Mouse (Mus musculus) testis, adult 2 months (tissue): ENCODE measurements around the gene Nt5c. TPM values are rescaled to one million over a fixed set of nuclear protein-coding genes. Genes with fewer than 3 reads are reported as not detected.

Source experiments
- H3K27ac ChIP-seq: fragments of 200-500 bp; 2 replicates; pipeline ENCODE4 v1.5.1; 2012; ENCODE audit warnings: low read depth, low read length; ENCODE audit not compliant: control insufficient read depth, insufficient read depth
- H3K27me3 ChIP-seq: fragments of 200-500 bp; 2 replicates; pipeline ENCODE4 v1.6.1; 2012; ENCODE audit warnings: mild to moderate bottlenecking, low read length, moderate library complexity; ENCODE audit not compliant: control insufficient read depth, insufficient read depth
- H3K36me3 ChIP-seq: fragments of 200-500 bp; 2 replicates; pipeline ENCODE4 v1.6.1; 2012; ENCODE audit warnings: mild to moderate bottlenecking, low read length; ENCODE audit not compliant: control insufficient read depth, insufficient read depth
- H3K4me1 ChIP-seq: fragments of 200-500 bp; 2 replicates; pipeline ENCODE4 v1.6.1; 2012; ENCODE audit warnings: low read length; ENCODE audit not compliant: control insufficient read depth, insufficient read depth
- H3K4me3 ChIP-seq: fragments of 200-500 bp; 2 replicates; pipeline ENCODE4 v1.5.1; 2012; ENCODE audit warnings: low read depth, mild to moderate bottlenecking, low read length, moderate library complexity, mixed read lengths; ENCODE audit not compliant: control insufficient read depth
- CTCF ChIP-seq: fragments of 200-500 bp; IDR thresholded peaks from 2 replicates; pipeline ENCODE4 v1.5.1; 2012; ENCODE audit warnings: low read depth, mild to moderate bottlenecking, inconsistent platforms, low read length, moderate library complexity; ENCODE audit not compliant: control insufficient read depth, insufficient read depth, insufficient replicate concordance
- POLR2A ChIP-seq: fragments of 200-500 bp; IDR thresholded peaks from 2 replicates; pipeline ENCODE4 v1.6.1; 2012; ENCODE audit warnings: low read depth, mild to moderate bottlenecking, inconsistent platforms, low read length, moderate library complexity; ENCODE audit not compliant: control insufficient read depth
- polyA plus RNA-seq: library from polyadenylated mRNA; depleted of rRNA; stranded (reverse); fragments of >200 nt; gene quantifications from 2 replicates; pipeline ENCODE4 v1.2.3, GENCODE M21; 2012; rRNA removed

Gene Nt5c
- polyA plus RNA-seq, 1 experiment, result 34.0 TPM

DNA sequence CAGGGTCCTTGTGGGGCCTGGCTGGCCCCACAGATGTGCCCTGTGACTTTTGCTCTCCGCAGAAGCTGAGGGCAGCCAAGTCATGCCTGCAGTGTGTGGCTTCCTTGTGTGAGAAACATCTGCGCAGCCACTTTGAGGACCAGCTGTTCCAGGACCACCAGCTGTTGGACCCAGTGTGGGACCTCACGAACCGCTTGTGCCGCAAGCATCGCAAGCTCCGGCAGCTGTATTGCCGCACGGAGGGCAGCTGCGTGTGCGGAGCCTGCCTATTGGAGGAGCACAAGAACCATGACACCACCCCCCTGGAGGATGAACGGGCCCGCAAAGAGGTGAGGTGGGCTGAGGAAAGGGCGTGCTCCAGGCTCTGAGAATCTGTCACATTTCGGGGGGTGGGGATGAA is 50.2 kb downstream of the Nt5c start:
- H3K4me1 ChIP-seq, result peaks cover 8% of the 10 kb centered on the region
- peak overlapping the region; percentile 51 for H3K27ac ChIP-seq
- peak overlapping the region; percentile 88 for H3K4me3 ChIP-seq
- no peaks in the 10 kb centered on the region for H3K27me3 ChIP-seq
- H3K36me3 ChIP-seq, result no peaks in the 10 kb centered on the region
- TF ChIP-seq CTCF, result no peak
- TF ChIP-seq POLR2A, result 0 out of 2 replicates have a peak, but pooled peaks have one; percentile 39

Other genes with a start within 250 kb of the Nt5c start
- 1.2 and 1.5 TPM in 2 replicates for gene Grin2c, start 224.6 kb downstream of the Nt5c start, polyA plus RNA-seq
- 28.0 and 30.7 TPM in 2 replicates for gene Fdxr, start 214.8 kb downstream of the Nt5c start, polyA plus RNA-seq
- 6.4 and 7.0 TPM in 2 replicates for gene Fads6, start 194.2 kb downstream of the Nt5c start, polyA plus RNA-seq
- 8.5 and 8.9 TPM in 2 replicates for gene Otop2, start 184.7 kb downstream of the Nt5c start, polyA plus RNA-seq
- 3.7 and 4.1 TPM in 2 replicates for gene Ush1g, start 169.8 kb downstream of the Nt5c start, polyA plus RNA-seq
- gene Otop3, start 157.1 kb downstream of the Nt5c start, polyA plus RNA-seq, result 0.17 and 0.40 TPM in 2 replicates
- gene Hid1, start 124.1 kb downstream of the Nt5c start, polyA plus RNA-seq, result 1.2 and 1.7 TPM in 2 replicates
- 5.2 TPM in 2 replicates for gene Cdr2l, start 109.9 kb downstream of the Nt5c start, polyA plus RNA-seq
- gene Mrpl58, start 88.1 kb downstream of the Nt5c start, polyA plus RNA-seq, result 13.9 and 18.0 TPM in 2 replicates
- gene Atp5h, start 71.9 kb downstream of the Nt5c start, polyA plus RNA-seq, result 145 and 166 TPM in 2 replicates
- gene Kctd2, start 71.7 kb downstream of the Nt5c start, polyA plus RNA-seq, result 11.8 and 13.6 TPM in 2 replicates
- gene Trim80, start 51.3 kb downstream of the Nt5c start, polyA plus RNA-seq, result 307 and 344 TPM in 2 replicates
- 0.72 and 0.78 TPM in 2 replicates for gene Slc16a5, start 29.4 kb downstream of the Nt5c start, polyA plus RNA-seq
- 3.3 and 3.8 TPM in 2 replicates for gene Armc7, start 16.2 kb downstream of the Nt5c start, polyA plus RNA-seq
- 548 and 576 TPM in 2 replicates for gene Jpt1, start 22.5 kb upstream of the Nt5c start, polyA plus RNA-seq
- gene Sumo2, start 44.4 kb upstream of the Nt5c start, polyA plus RNA-seq, result 50.6 and 72.2 TPM in 2 replicates
- gene Nup85, start 72.6 kb upstream of the Nt5c start, polyA plus RNA-seq, result 36.3 and 42.6 TPM in 2 replicates
- 9.3 and 10.9 TPM in 2 replicates for gene Mrps7, start 112.1 kb upstream of the Nt5c start, polyA plus RNA-seq
- 19.8 and 21.1 TPM in 2 replicates for gene Gga3, start 112.2 kb upstream of the Nt5c start, polyA plus RNA-seq
- gene Mif4gd, start 121.1 kb upstream of the Nt5c start, polyA plus RNA-seq, result 383 and 445 TPM in 2 replicates
- 33.7 and 35.8 TPM in 2 replicates for gene Slc25a19, start 136.4 kb upstream of the Nt5c start, polyA plus RNA-seq
- 7.7 TPM in 2 replicates for gene Grb2, start 216.7 kb upstream of the Nt5c start, polyA plus RNA-seq